Comparison of ENCODE assay signal across 8 mouse cellular contexts in the genomic region with DNA sequence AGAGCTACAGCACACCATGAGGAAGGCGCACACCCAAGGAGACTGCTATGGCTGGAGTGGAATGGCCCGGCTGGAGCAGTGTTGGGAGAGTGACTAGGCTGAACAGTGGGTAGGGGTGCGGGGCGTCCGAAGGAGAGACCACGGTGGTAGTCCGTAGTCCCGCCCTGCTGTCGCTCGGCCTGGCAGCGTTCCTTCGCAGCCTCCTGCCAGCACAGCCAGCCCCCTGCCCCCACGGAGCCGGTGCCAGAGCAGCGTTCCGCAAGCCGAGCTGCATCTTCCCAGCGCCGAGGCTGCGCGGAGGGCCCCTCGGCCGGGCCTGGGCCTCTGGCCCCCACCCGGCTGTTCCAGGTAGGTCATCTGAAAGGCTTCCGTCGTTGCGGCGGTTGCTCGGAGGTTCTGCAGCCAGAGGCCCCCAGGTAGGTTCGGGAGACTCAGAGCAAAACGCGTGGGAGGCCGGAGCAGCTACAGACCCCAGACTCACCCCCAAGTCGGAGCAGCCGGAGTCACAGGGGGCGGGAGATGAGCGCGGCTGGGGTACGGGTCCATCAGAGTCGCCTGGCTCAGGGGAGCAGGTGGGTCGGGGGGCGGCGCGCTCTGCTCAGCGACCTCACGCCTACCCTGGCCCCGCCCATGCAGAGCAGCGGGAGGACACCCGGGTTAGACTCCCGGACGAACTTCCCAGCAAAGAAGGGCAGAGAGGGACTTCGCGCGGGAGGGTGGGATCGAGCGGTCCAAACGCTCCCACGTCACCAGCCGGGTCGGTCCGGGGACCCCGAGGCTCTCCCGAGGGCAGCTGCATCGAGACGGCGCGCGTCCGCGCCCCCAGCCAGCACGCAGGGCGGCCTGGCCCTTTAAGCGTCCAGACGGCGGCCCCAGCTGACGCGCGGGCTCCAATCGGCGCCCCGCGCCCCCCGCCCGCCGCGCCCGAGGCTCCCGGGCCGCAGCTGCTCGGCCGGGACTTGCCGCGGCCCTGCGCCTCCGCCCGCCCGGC. TPM values are rescaled to one million over a fixed set of nuclear protein-coding genes. Genes with fewer than 3 reads are reported as not detected.
DNase-seq lines count a peak whose midpoint lies in the region; ATAC-seq and TF ChIP-seq lines count a peak whose summit lies in the region.

A gene (plus strand): TSS at position 240 of the 991 bp plus-strand sequence.

- peak within 1 kb of the TSS; percentile 92 for H3K27ac ChIP-seq in embryonic facial prominence, embryonic 15.5 days (replicated peaks)
- H3K27ac ChIP-seq in heart, embryonic 11.5 days (ENCODE audit: low read depth, low read length): peak within 1 kb of the TSS; percentile 93
- peak within 1 kb of the TSS; percentile 91 for H3K27ac ChIP-seq in kidney, embryonic 15.5 days

- H3K9me3 ChIP-seq in E14TG2a.4 (ENCODE audit: low read length): no peaks in the 10 kb centered on the region
- H3K9me3 ChIP-seq in embryonic facial prominence, embryonic 15.5 days (replicated peaks): no peaks in the 10 kb centered on the region
- H3K9me3 ChIP-seq in heart, embryonic 11.5 days (replicated peaks; ENCODE audit: control insufficient read depth, low read length): no peaks in the 10 kb centered on the region
- H3K9me3 ChIP-seq in kidney, embryonic 15.5 days (replicated peaks): no peaks in the 10 kb centered on the region

- no peak for TF ChIP-seq CTCF in E14TG2a.4 (conservative IDR thresholded peaks at IDR 0.05; ENCODE audit: low read length)

- H3K4me2 ChIP-seq in embryonic facial prominence, embryonic 15.5 days (replicated peaks): peak within 1 kb of the TSS; percentile 85
- H3K4me2 ChIP-seq in heart, embryonic 11.5 days: peak within 1 kb of the TSS; percentile 95
- H3K4me2 ChIP-seq in kidney, embryonic 15.5 days: peak within 1 kb of the TSS; percentile 96

- H3K9ac ChIP-seq in embryonic facial prominence, embryonic 15.5 days: peak within 1 kb of the TSS; percentile 67
- peak within 1 kb of the TSS; percentile 92 for H3K9ac ChIP-seq in heart, embryonic 11.5 days (ENCODE audit: low read depth, low read length)
- H3K9ac ChIP-seq in kidney, embryonic 15.5 days: peak within 1 kb of the TSS; percentile 79

- peaks cover 24% of the 10 kb centered on the region for H3K36me3 ChIP-seq in E14TG2a.4 (ENCODE audit: insufficient read depth, low read length)
- peaks cover 42% of the 10 kb centered on the region for H3K36me3 ChIP-seq in embryonic facial prominence, embryonic 15.5 days
- H3K36me3 ChIP-seq in heart, embryonic 11.5 days (ENCODE audit: control insufficient read depth, insufficient read depth, low read length): peaks cover 23% of the 10 kb centered on the region
- peaks cover 51% of the 10 kb centered on the region for H3K36me3 ChIP-seq in kidney, embryonic 15.5 days

- WGBS in embryonic facial prominence, embryonic 15.5 days: under 1% methylated on average over 89 of the region's 97 CpGs
- under 1% methylated on average over 87 of the region's 97 CpGs for WGBS in heart, embryonic 11.5 days (ENCODE audit: insufficient replicate concordance)
- WGBS in kidney, embryonic 15.5 days: under 1% methylated on average over 94 of the region's 97 CpGs

- H3K4me3 ChIP-seq in E14TG2a.4 (replicated peaks; ENCODE audit: low read length): peak within 1 kb of the TSS; percentile 85
- peak within 1 kb of the TSS; percentile 74 for H3K4me3 ChIP-seq in embryonic facial prominence, embryonic 15.5 days (replicated peaks)
- H3K4me3 ChIP-seq in heart, embryonic 11.5 days (ENCODE audit: low read depth, low read length): peak within 1 kb of the TSS; percentile 84
- peak within 1 kb of the TSS; percentile 87 for H3K4me3 ChIP-seq in kidney, embryonic 15.5 days (replicated peaks)

- ATAC-seq in embryonic facial prominence, embryonic 15.5 days (ENCODE audit: insufficient number of reproducible peaks, low FRiP score, low TSS enrichment, low read depth): peak; percentile 75
- ATAC-seq in heart, embryonic 11.5 days (replicated peaks; ENCODE audit: insufficient number of reproducible peaks, low FRiP score, low TSS enrichment): peak; percentile 61
- peak; percentile 83 for ATAC-seq in kidney, embryonic 15.5 days (replicated peaks; ENCODE audit: low FRiP score)
- no peak for ATAC-seq in inflammation-experienced regulatory T-cells, adult 6 months

- peaks cover 58% of the 10 kb centered on the region for H3K27me3 ChIP-seq in E14TG2a.4 (ENCODE audit: insufficient read depth, low read length)
- no peaks in the 10 kb centered on the region for H3K27me3 ChIP-seq in embryonic facial prominence, embryonic 15.5 days
- H3K27me3 ChIP-seq in heart, embryonic 11.5 days (ENCODE audit: control insufficient read depth, insufficient read depth, low read length): no peaks in the 10 kb centered on the region; the same call in 1 of the 2 replicates
- H3K27me3 ChIP-seq in kidney, embryonic 15.5 days: no peaks in the 10 kb centered on the region

- peaks cover 53% of the 10 kb centered on the region for H3K4me1 ChIP-seq in E14TG2a.4 (replicated peaks; ENCODE audit: low read depth, low read length)
- peaks cover 55% of the 10 kb centered on the region for H3K4me1 ChIP-seq in embryonic facial prominence, embryonic 15.5 days
- peaks cover 30% of the 10 kb centered on the region for H3K4me1 ChIP-seq in heart, embryonic 11.5 days (ENCODE audit: control insufficient read depth, insufficient read depth, low read length)
- peaks cover 38% of the 10 kb centered on the region for H3K4me1 ChIP-seq in kidney, embryonic 15.5 days

- DNase-seq in adrenal gland, postnatal 25 days: peak; percentile 70
- peak; percentile 48 for DNase-seq in liver
- DNase-seq in neural tube, embryonic 10.5 days (ENCODE audit: extremely low spot score, low spot score): peak; percentile 83

RNA-seq across cellular contexts. Expression of the gene that starts here (rescaled TPM):
- 33.3 and 55.7 TPM in 2 replicates for total RNA-seq in adrenal gland, postnatal 25 days (2021)
- 34.0 and 35.4 TPM in 2 replicates for polyA plus RNA-seq in embryonic facial prominence, embryonic 15.5 days (2015; fragmentation: Nextera tagmentation; extraction: Ambion mirVana)
- 7.1 and 7.8 TPM in 2 replicates for polyA plus RNA-seq in heart, embryonic 11.5 days (2014; fragmentation: Nextera tagmentation; extraction: Ambion mirVana)
- 12.8 and 15.3 TPM in 2 replicates for polyA plus RNA-seq in kidney, embryonic 15.5 days (2015; fragmentation: Nextera tagmentation; extraction: Ambion mirVana)
- polyA plus RNA-seq in inflammation-experienced regulatory T-cells, adult 6 months (2017; shearing (Covaris generic)): under 1 TPM in 2 of 3 experiments, not detected in 1; 0.23 to 0.24 TPM
